ENCODE assay signal across 12 mouse cellular contexts in the genomic region with DNA sequence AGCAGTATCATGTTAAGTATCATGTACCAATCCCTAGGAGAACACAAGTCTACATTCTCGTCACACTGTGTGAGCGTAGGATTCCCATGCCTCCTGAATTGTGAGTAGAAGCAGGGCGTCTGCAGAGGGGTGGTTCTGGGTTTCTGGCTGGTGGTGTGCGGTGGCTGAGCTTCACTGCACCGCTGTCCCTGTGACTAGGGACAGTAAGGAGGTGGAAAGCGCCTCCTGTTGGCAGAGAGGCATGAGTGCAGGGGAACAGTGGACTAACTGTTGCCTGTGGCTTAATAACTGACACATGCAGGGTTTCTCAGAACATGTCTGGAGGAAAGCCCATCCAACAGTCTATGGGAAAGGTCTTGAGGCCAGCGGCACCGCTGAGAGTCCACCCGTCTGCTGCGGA. TPM values are rescaled to one million over a fixed set of nuclear protein-coding genes. Genes with fewer than 3 reads are reported as not detected.
A peak's percentile ranks its signal among the peaks of the same experiment; 100 is the strongest.
DNase-seq lines count a peak whose midpoint lies in the region; ATAC-seq and TF ChIP-seq lines count a peak whose summit lies in the region.
"Had no signal": no experiment of that assay in that cellular context is flagged by ENCODE, and none has a peak within 500 bp of the region (broad histone marks: within the 10 kb centered on the region; RNA-seq: fewer than 3 reads in every experiment).

No protein-coding gene starts in this region.

- no peak overlapping the region for H3K4me2 ChIP-seq in lung, postnatal 0 days (replicated peaks; ENCODE audit: low read depth, low read length)
- H3K4me2 ChIP-seq: liver, embryonic 13.5 days had no signal

- no peak for TF ChIP-seq EP300 in lung, postnatal 0 days (IDR thresholded peaks at IDR 0.05)

- no peak overlapping the region for H3K27ac ChIP-seq in lung, postnatal 0 days (ENCODE audit: low read length)
- H3K27ac ChIP-seq: liver, embryonic 13.5 days had no signal

- DNase-seq in heart, postnatal 4 days = peak; percentile 25
- no peak for DNase-seq in heart, adult 8-10 months (ENCODE audit: low spot score)
- no peak for DNase-seq in lung, postnatal 0 days (ENCODE audit: low spot score)
- no peak for DNase-seq in lung, postnatal 36 days
- DNase-seq in NIH3T3 (ENCODE audit: low read depth) = peak; percentile 57
- peak; percentile 38 for DNase-seq in retina, embryonic 14.5 days (ENCODE audit: low spot score)
- DNase-seq in right cerebral cortex, postnatal 14 days = no peak
- DNase-seq: cerebellum, adult 9-11 months; liver, embryonic 13.5 days; right cerebral cortex, postnatal 25 days had no signal

- no peaks in the 10 kb centered on the region for H3K27me3 ChIP-seq in lung, postnatal 0 days (replicated peaks; ENCODE audit: insufficient read depth, low read length)
- H3K27me3 ChIP-seq: liver, embryonic 13.5 days had no signal

- no peak overlapping the region for H3K9ac ChIP-seq in lung, postnatal 0 days (replicated peaks; ENCODE audit: low read depth)
- H3K9ac ChIP-seq: liver, embryonic 13.5 days had no signal

- WGBS in lung, postnatal 0 days = 84% methylated on average over 10 of the region's 10 CpGs

- ATAC-seq in lung, postnatal 0 days = no peak
- ATAC-seq: forebrain, embryonic 16.5 days had no signal

- peaks cover 65% of the 10 kb centered on the region for H3K36me3 ChIP-seq in lung, postnatal 0 days (ENCODE audit: insufficient read depth, low read length)

- H3K9me3 ChIP-seq in lung, postnatal 0 days (ENCODE audit: low read length) = no peaks in the 10 kb centered on the region
- H3K9me3 ChIP-seq: liver, embryonic 13.5 days had no signal

- TF ChIP-seq CTCF in lung, postnatal 0 days (IDR thresholded peaks at IDR 0.05) = peak; percentile 58

- no peaks in the 10 kb centered on the region for H3K4me1 ChIP-seq in lung, postnatal 0 days (ENCODE audit: insufficient read depth, low read depth, low read length)
- H3K4me1 ChIP-seq: liver, embryonic 13.5 days had no signal

- no peak overlapping the region for H3K4me3 ChIP-seq in lung, postnatal 0 days (ENCODE audit: low read depth, low read length)
- H3K4me3 ChIP-seq: liver, embryonic 13.5 days; myocyte had no signal

RNA-seq across cellular contexts. Expression of a gene that starts 14.9 kb away (rescaled TPM):
- 1,000 to 10,000 TPM; 1,585 to 1,953 TPM for total RNA-seq in heart, postnatal 4 days (2021)
- 1,000 to 10,000 TPM; 1,499 to 1,940 (median 1,728) TPM for total RNA-seq in heart, adult 8-10 months (2022)
- 1.6 and 2.8 TPM in 2 replicates for polyA plus RNA-seq in lung, postnatal 0 days (2015; fragmentation: Nextera tagmentation; extraction: Ambion mirVana)
- polyA plus RNA-seq: forebrain, embryonic 16.5 days; myocyte had no signal

RNA-seq across cellular contexts. Expression of a gene that starts 23.2 kb away (rescaled TPM):
- 10 to 100 TPM; 15.8 to 16.3 TPM for total RNA-seq in heart, postnatal 4 days (2021)
- 1 to 10 TPM; 7.1 to 9.8 (median 8.9) TPM for total RNA-seq in heart, adult 8-10 months (2022)
- polyA plus RNA-seq in lung, postnatal 0 days (2015; fragmentation: Nextera tagmentation; extraction: Ambion mirVana) = 3.5 and 4.1 TPM in 2 replicates

RNA-seq across cellular contexts. Expression of a gene that starts 23.5 kb away (rescaled TPM):
- 10 to 100 TPM; 14.1 to 14.3 TPM for total RNA-seq in heart, postnatal 4 days (2021)
- 1 to 10 TPM; 8.0 to 9.8 (median 8.6) TPM for total RNA-seq in heart, adult 8-10 months (2022)
- 14.0 and 14.2 TPM in 2 replicates for polyA plus RNA-seq in lung, postnatal 0 days (2015; fragmentation: Nextera tagmentation; extraction: Ambion mirVana)

RNA-seq across cellular contexts. Expression of a gene that starts 29.8 kb away (rescaled TPM):
- 100 to 1,000 TPM; 736 to 787 TPM for total RNA-seq in heart, postnatal 4 days (2021)
- total RNA-seq in heart, adult 8-10 months (2022) = 100 to 1,000 TPM; 107 to 313 (median 216) TPM
- not detected in 2 replicates for polyA plus RNA-seq in lung, postnatal 0 days (2015; fragmentation: Nextera tagmentation; extraction: Ambion mirVana)
- polyA plus RNA-seq: forebrain, embryonic 16.5 days; liver, embryonic 13.5 days had no signal

Comparison
In these comparisons a context has a peak if more than half of its experiments do, and no peak if none do; other contexts are left out.
1. DNase-seq: peak in heart, postnatal 4 days (single experiment), NIH3T3 (single experiment) and retina, embryonic 14.5 days (single experiment); none in heart, adult 8-10 months (single experiment), lung, postnatal 0 days (single experiment), lung, postnatal 36 days (single experiment) and right cerebral cortex, postnatal 14 days (single experiment).